In the genomic region with DNA sequence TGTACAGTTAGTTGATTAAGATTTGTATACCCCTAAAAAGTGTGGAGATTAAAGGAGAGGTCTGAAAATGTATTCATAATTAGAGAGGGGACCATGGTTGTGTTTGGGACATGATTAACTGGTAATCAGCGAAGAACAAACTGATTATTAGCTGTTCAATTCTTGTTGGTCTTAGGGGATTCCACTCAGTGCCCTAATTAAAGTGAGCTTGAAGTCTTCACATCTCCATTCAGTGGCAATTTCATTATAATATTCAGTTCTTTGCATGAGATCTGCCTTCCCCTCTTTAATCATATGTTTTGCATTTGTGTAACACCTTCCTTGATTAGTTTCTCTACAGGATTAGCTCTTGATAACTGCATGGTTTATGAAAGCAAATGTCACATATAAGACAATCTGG, we compare ENCODE assay signal across 22 mouse cellular contexts.
A peak's percentile ranks its signal among the peaks of the same experiment; 100 is the strongest.
DNase-seq lines count a peak whose midpoint lies in the region; ATAC-seq lines count a peak whose summit lies in the region.
"Had no signal": no experiment of that assay in that cellular context is flagged by ENCODE, and none has a peak within 500 bp of the region (broad histone marks: within the 10 kb centered on the region; RNA-seq: fewer than 3 reads in every experiment).

No protein-coding gene starts in this region.

- ATAC-seq in forebrain, embryonic 11.5 days (replicated peaks; ENCODE audit: low FRiP score) = peak; percentile 81
- ATAC-seq in forebrain, embryonic 15.5 days (replicated peaks) = no peak
- ATAC-seq in hindbrain, embryonic 11.5 days (ENCODE audit: low FRiP score) = 0 out of 2 replicates have a peak, but pooled peaks have one; percentile 18
- ATAC-seq in hindbrain, embryonic 16.5 days = no peak
- ATAC-seq in midbrain, embryonic 12.5 days (ENCODE audit: low FRiP score, low read depth) = peak; percentile 62
- peak; percentile 48 for ATAC-seq in midbrain, embryonic 14.5 days (ENCODE audit: low FRiP score, low TSS enrichment)
- ATAC-seq: CD4-positive, CD25-positive, alpha-beta regulatory T cell, adult 4 months; intestine, embryonic 16.5 days had no signal

- no peaks in the 10 kb centered on the region for H3K27me3 ChIP-seq in forebrain, embryonic 11.5 days (ENCODE audit: control insufficient read depth, insufficient read depth, low read length)
- no peaks in the 10 kb centered on the region for H3K27me3 ChIP-seq in forebrain, embryonic 15.5 days
- no peaks in the 10 kb centered on the region for H3K27me3 ChIP-seq in hindbrain, embryonic 11.5 days (ENCODE audit: control insufficient read depth, insufficient read depth, low read length)
- H3K27me3 ChIP-seq in hindbrain, embryonic 16.5 days (replicated peaks; ENCODE audit: control insufficient read depth, insufficient read depth, low read length) = no peaks in the 10 kb centered on the region
- H3K27me3 ChIP-seq in midbrain, embryonic 12.5 days = no peaks in the 10 kb centered on the region
- no peaks in the 10 kb centered on the region for H3K27me3 ChIP-seq in midbrain, embryonic 10.5 days (ENCODE audit: low read depth, poor library complexity, severe bottlenecking)
- H3K27me3 ChIP-seq in midbrain, embryonic 14.5 days (ENCODE audit: control insufficient read depth, insufficient read depth, low read length) = no peaks in the 10 kb centered on the region
- H3K27me3 ChIP-seq: embryonic facial prominence, embryonic 13.5 days; heart, embryonic 15.5 days had no signal

- no peak overlapping the region for H3K4me2 ChIP-seq in forebrain, embryonic 11.5 days (ENCODE audit: low read depth, low read length, severe bottlenecking)
- H3K4me2 ChIP-seq in forebrain, embryonic 15.5 days (replicated peaks) = no peak overlapping the region
- H3K4me2 ChIP-seq in hindbrain, embryonic 11.5 days (replicated peaks; ENCODE audit: low read depth, low read length) = no peak overlapping the region
- H3K4me2 ChIP-seq in hindbrain, embryonic 16.5 days (ENCODE audit: low read length) = no peak overlapping the region
- no peak overlapping the region for H3K4me2 ChIP-seq in midbrain, embryonic 12.5 days (replicated peaks)
- no peak overlapping the region for H3K4me2 ChIP-seq in midbrain, embryonic 14.5 days (ENCODE audit: low read length)
- H3K4me2 ChIP-seq: embryonic facial prominence, embryonic 13.5 days; heart, embryonic 11.5 days; heart, embryonic 15.5 days had no signal

- H3K9me3 ChIP-seq in forebrain, embryonic 11.5 days (ENCODE audit: control insufficient read depth, low read length) = no peaks in the 10 kb centered on the region
- H3K9me3 ChIP-seq in forebrain, embryonic 15.5 days = no peaks in the 10 kb centered on the region
- H3K9me3 ChIP-seq in hindbrain, embryonic 11.5 days (ENCODE audit: control insufficient read depth, low read length) = no peaks in the 10 kb centered on the region
- H3K9me3 ChIP-seq in hindbrain, embryonic 16.5 days (ENCODE audit: control insufficient read depth, low read length) = no peaks in the 10 kb centered on the region
- H3K9me3 ChIP-seq in midbrain, embryonic 12.5 days = no peaks in the 10 kb centered on the region
- H3K9me3 ChIP-seq in midbrain, embryonic 10.5 days (replicated peaks) = no peaks in the 10 kb centered on the region
- no peaks in the 10 kb centered on the region for H3K9me3 ChIP-seq in midbrain, embryonic 14.5 days (ENCODE audit: control insufficient read depth, low read length)
- H3K9me3 ChIP-seq: embryonic facial prominence, embryonic 13.5 days; G1E; heart, embryonic 15.5 days had no signal

- no peaks in the 10 kb centered on the region for H3K4me1 ChIP-seq in forebrain, embryonic 11.5 days (replicated peaks; ENCODE audit: control insufficient read depth, insufficient read depth, low read length)
- peaks cover 3% of the 10 kb centered on the region; the same call in 1 of the 2 replicates for H3K4me1 ChIP-seq in forebrain, embryonic 15.5 days
- no peaks in the 10 kb centered on the region for H3K4me1 ChIP-seq in hindbrain, embryonic 11.5 days (replicated peaks; ENCODE audit: control insufficient read depth, insufficient read depth, low read length)
- H3K4me1 ChIP-seq in hindbrain, embryonic 16.5 days (ENCODE audit: control insufficient read depth, insufficient read depth, low read depth, low read length) = no peaks in the 10 kb centered on the region
- H3K4me1 ChIP-seq in midbrain, embryonic 12.5 days = no peaks in the 10 kb centered on the region
- H3K4me1 ChIP-seq in midbrain, embryonic 10.5 days = 0 out of 2 replicates have a peak, but pooled peaks cover 6% of the 10 kb centered on the region
- H3K4me1 ChIP-seq in midbrain, embryonic 14.5 days (ENCODE audit: control insufficient read depth, insufficient read depth, low read length) = no peaks in the 10 kb centered on the region
- H3K4me1 ChIP-seq: embryonic facial prominence, embryonic 13.5 days; heart, embryonic 15.5 days had no signal

- no peak for DNase-seq in forebrain, embryonic 11.5 days (ENCODE audit: low spot score)
- DNase-seq in hindbrain, embryonic 11.5 days (ENCODE audit: low spot score) = no peak
- DNase-seq in midbrain, embryonic 10.5 days (ENCODE audit: low spot score) = no peak
- peak; percentile 37 for DNase-seq in midbrain, embryonic 14.5 days
- no peak for DNase-seq in adrenal gland, adult 2 months
- DNase-seq: adrenal gland, postnatal 14 days; B cell, adult 2 months; cerebellum, adult 18-20 months; cerebellum, adult 9-11 months; cerebellum, postnatal 36 days; gastrocnemius, postnatal 10 days; heart, adult 2 months; heart, postnatal 14 days had no signal

- no peak overlapping the region for H3K27ac ChIP-seq in forebrain, embryonic 11.5 days (ENCODE audit: low read depth, low read length)
- H3K27ac ChIP-seq in forebrain, embryonic 15.5 days (replicated peaks) = no peak overlapping the region
- H3K27ac ChIP-seq in hindbrain, embryonic 11.5 days (ENCODE audit: low read depth, low read length) = no peak overlapping the region
- H3K27ac ChIP-seq in hindbrain, embryonic 16.5 days (ENCODE audit: low read depth, low read length) = no peak overlapping the region
- H3K27ac ChIP-seq in midbrain, embryonic 12.5 days (replicated peaks) = no peak overlapping the region
- H3K27ac ChIP-seq in midbrain, embryonic 10.5 days (replicated peaks) = no peak overlapping the region
- 0 out of 2 replicates have a peak overlapping the region, but pooled peaks have one; percentile 13 for H3K27ac ChIP-seq in midbrain, embryonic 14.5 days (replicated peaks; ENCODE audit: low read depth, low read length)
- H3K27ac ChIP-seq: embryonic facial prominence, embryonic 13.5 days; heart, adult 2 months; heart, embryonic 15.5 days had no signal

- WGBS in forebrain, embryonic 11.5 days = 55% methylated on average over 1 of the region's 1 CpGs
- 26% methylated on average over 1 of the region's 1 CpGs for WGBS in forebrain, embryonic 15.5 days
- 67% methylated on average over 1 of the region's 1 CpGs for WGBS in hindbrain, embryonic 11.5 days
- WGBS in hindbrain, embryonic 16.5 days = 38% methylated on average over 1 of the region's 1 CpGs
- WGBS in midbrain, embryonic 12.5 days = 58% methylated on average over 1 of the region's 1 CpGs
- 81% methylated on average over 1 of the region's 1 CpGs for WGBS in midbrain, embryonic 10.5 days
- 50% methylated on average over 1 of the region's 1 CpGs for WGBS in midbrain, embryonic 14.5 days

- no peak overlapping the region for H3K4me3 ChIP-seq in forebrain, embryonic 11.5 days (ENCODE audit: low read depth, low read length)
- no peak overlapping the region for H3K4me3 ChIP-seq in forebrain, embryonic 15.5 days
- H3K4me3 ChIP-seq in hindbrain, embryonic 11.5 days (ENCODE audit: low read depth, low read length) = no peak overlapping the region
- H3K4me3 ChIP-seq in hindbrain, embryonic 16.5 days (ENCODE audit: low read length) = no peak overlapping the region
- H3K4me3 ChIP-seq in midbrain, embryonic 12.5 days = no peak overlapping the region
- H3K4me3 ChIP-seq in midbrain, embryonic 10.5 days = no peak overlapping the region
- H3K4me3 ChIP-seq in midbrain, embryonic 14.5 days (replicated peaks; ENCODE audit: low read depth, low read length) = no peak overlapping the region
- H3K4me3 ChIP-seq: embryonic facial prominence, embryonic 13.5 days; heart, adult 2 months; heart, embryonic 15.5 days had no signal

- no peak overlapping the region for H3K9ac ChIP-seq in forebrain, embryonic 11.5 days (ENCODE audit: low read length)
- no peak overlapping the region for H3K9ac ChIP-seq in forebrain, embryonic 15.5 days (replicated peaks)
- H3K9ac ChIP-seq in hindbrain, embryonic 11.5 days (ENCODE audit: low read depth, low read length) = no peak overlapping the region
- H3K9ac ChIP-seq in hindbrain, embryonic 16.5 days (ENCODE audit: low read depth, low read length) = no peak overlapping the region
- no peak overlapping the region for H3K9ac ChIP-seq in midbrain, embryonic 12.5 days (replicated peaks)
- H3K9ac ChIP-seq in midbrain, embryonic 14.5 days (replicated peaks; ENCODE audit: low read length) = no peak overlapping the region
- H3K9ac ChIP-seq: embryonic facial prominence, embryonic 13.5 days; heart, embryonic 15.5 days had no signal

- no peaks in the 10 kb centered on the region for H3K36me3 ChIP-seq in forebrain, embryonic 11.5 days (ENCODE audit: control insufficient read depth, insufficient read depth, low read length)
- no peaks in the 10 kb centered on the region for H3K36me3 ChIP-seq in forebrain, embryonic 15.5 days
- H3K36me3 ChIP-seq in hindbrain, embryonic 11.5 days (ENCODE audit: control insufficient read depth, insufficient read depth, low read length) = no peaks in the 10 kb centered on the region
- H3K36me3 ChIP-seq in hindbrain, embryonic 16.5 days (ENCODE audit: control insufficient read depth, insufficient read depth, low read length) = no peaks in the 10 kb centered on the region
- H3K36me3 ChIP-seq in midbrain, embryonic 12.5 days = no peaks in the 10 kb centered on the region
- H3K36me3 ChIP-seq in midbrain, embryonic 10.5 days = no peaks in the 10 kb centered on the region
- no peaks in the 10 kb centered on the region for H3K36me3 ChIP-seq in midbrain, embryonic 14.5 days (ENCODE audit: control insufficient read depth, insufficient read depth, low read length)
- H3K36me3 ChIP-seq: embryonic facial prominence, embryonic 13.5 days; G1E; heart, embryonic 15.5 days had no signal

Comparison
In these comparisons a context has a peak if more than half of its experiments do, and no peak if none do; other contexts are left out.
1. ATAC-seq: peak in forebrain, embryonic 11.5 days (single experiment), hindbrain, embryonic 11.5 days (single experiment), midbrain, embryonic 12.5 days (single experiment) and midbrain, embryonic 14.5 days (single experiment); none in forebrain, embryonic 15.5 days (single experiment) and hindbrain, embryonic 16.5 days (single experiment).